Mouse (Mus musculus) kidney, adult 2 months (tissue): ENCODE measurements around the gene Iqschfp.

Experiments
- CTCF ChIP-seq: fragments of 200-500 bp; conservative IDR thresholded peaks from 2 replicates; pipeline ENCODE4 v1.5.1; 2011; ENCODE audit warnings: low read depth, mild to moderate bottlenecking, control low read depth, low read length, moderate library complexity, mixed read lengths; ENCODE audit not compliant: insufficient read depth, insufficient read length
- POLR2A ChIP-seq: fragments of 200-500 bp; IDR thresholded peaks from one replicate; pipeline ENCODE4 v1.6.1; 2011; ENCODE audit warnings: low read depth, low read length, control low read depth

DNA sequence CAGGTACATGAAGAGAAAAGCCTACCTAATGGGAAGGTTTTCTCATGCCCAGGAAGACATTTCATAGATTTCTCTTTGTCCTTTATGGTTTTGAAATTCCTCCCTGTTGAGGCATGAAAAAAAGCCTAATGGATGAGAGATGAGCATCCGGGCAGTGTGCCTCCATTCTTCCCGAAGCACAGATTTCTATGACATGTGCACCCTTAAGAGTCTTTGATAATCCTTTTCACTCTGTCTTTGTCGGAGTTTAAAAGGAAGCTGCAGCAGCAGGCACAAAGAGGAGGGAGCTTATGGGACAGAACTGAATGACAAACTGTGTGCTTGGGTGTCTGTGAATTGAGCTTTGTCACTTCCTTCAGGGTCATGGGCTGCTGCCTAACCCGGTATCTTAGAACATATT, 127.4 kb downstream of the Iqschfp start:
- TF ChIP-seq CTCF (no peak), POLR2A (no peak)
